Mouse (Mus musculus): Measurements from ENCODE around the gene Crb1.

- TF ChIP-seq CTCF (IDR thresholded peaks at IDR 0.05; ENCODE audit: low read depth, low read length) (no peak), GATA2 (IDR thresholded peaks at IDR 0.05; ENCODE audit: borderline replicate concordance, low read depth, low read length) (no peak), POLR2AphosphoS5 (IDR thresholded peaks at IDR 0.05; ENCODE audit: insufficient replicate concordance, low read depth, low read length) (no peak), GATA1 (IDR thresholded peaks at IDR 0.05; ENCODE audit: borderline replicate concordance, low read length) (no peak), TAL1 (conservative IDR thresholded peaks at IDR 0.05; ENCODE audit: low read depth, low read length) (no peak)
Observed at GRCm38 (mm10) chr1:139422941-139423340, 46.0 kb upstream of the Crb1 start.

Data from G1E (cell line).